In the genomic region with DNA sequence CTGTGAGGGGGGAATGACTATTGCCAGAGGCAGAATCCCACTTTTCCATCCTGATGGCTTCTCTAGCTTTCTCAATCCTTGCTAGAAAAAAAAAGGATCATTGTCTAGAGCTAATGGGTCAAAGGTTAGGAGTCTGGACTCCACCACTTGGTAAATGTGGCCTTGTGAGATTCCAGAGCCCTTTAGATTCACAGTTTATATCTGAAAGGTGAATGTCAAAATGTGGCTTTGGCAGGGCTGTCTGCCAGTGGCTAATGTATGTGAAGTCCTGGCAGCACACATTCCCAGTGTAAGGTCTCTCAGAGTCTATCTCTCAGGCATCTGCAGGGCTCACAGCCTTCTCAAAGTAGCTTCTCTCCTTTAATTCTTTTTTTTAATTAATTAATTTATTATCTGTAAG, we compare ENCODE assay signal across 13 mouse cellular contexts. TPM values are rescaled to one million over a fixed set of nuclear protein-coding genes. Genes with fewer than 3 reads are reported as not detected.
"Had no signal": no experiment of that assay in that cellular context is flagged by ENCODE, and none has a peak within 500 bp of the region (broad histone marks: within the 10 kb centered on the region; RNA-seq: fewer than 3 reads in every experiment).

No protein-coding gene starts in this region.

- H3K9ac ChIP-seq: kidney, embryonic 15.5 days; liver, embryonic 14.5 days; midbrain, embryonic 12.5 days; stomach, embryonic 15.5 days had no signal

- H3K27me3 ChIP-seq: stomach, embryonic 15.5 days had no signal

- H3K36me3 ChIP-seq: kidney, embryonic 15.5 days; midbrain, embryonic 12.5 days; stomach, embryonic 15.5 days had no signal

- H3K4me3 ChIP-seq: kidney, embryonic 15.5 days; midbrain, embryonic 12.5 days; stomach, embryonic 15.5 days had no signal

- H3K9me3 ChIP-seq: kidney, embryonic 15.5 days; midbrain, embryonic 12.5 days; stomach, embryonic 15.5 days had no signal

- H3K27ac ChIP-seq: kidney, embryonic 15.5 days; liver, embryonic 14.5 days; midbrain, embryonic 12.5 days; stomach, embryonic 15.5 days had no signal

- ATAC-seq: intestine, embryonic 16.5 days had no signal

- DNase-seq: kidney, adult 2 months; kidney, postnatal 14 days; lung, postnatal 10 days; lung, postnatal 4 days; right cerebral cortex, adult 18-20 months; thymus, adult 2 months; thymus, postnatal 25 days had no signal

- H3K4me2 ChIP-seq: kidney, embryonic 15.5 days; midbrain, embryonic 12.5 days; stomach, embryonic 15.5 days had no signal

RNA-seq across cellular contexts. Expression of a gene that starts 36.5 kb away (rescaled TPM):
- total RNA-seq: megakaryocyte, adult 5-6 weeks had no signal
